Mouse (Mus musculus): ENCODE measurements around the gene Zdhhc5.
"Not testable (repeated sequence)": the region's sequence is repeated elsewhere in the genome, so short reads cannot be mapped to it uniquely, and the experiment has no call there.

Zdhhc5 gene

DNA sequence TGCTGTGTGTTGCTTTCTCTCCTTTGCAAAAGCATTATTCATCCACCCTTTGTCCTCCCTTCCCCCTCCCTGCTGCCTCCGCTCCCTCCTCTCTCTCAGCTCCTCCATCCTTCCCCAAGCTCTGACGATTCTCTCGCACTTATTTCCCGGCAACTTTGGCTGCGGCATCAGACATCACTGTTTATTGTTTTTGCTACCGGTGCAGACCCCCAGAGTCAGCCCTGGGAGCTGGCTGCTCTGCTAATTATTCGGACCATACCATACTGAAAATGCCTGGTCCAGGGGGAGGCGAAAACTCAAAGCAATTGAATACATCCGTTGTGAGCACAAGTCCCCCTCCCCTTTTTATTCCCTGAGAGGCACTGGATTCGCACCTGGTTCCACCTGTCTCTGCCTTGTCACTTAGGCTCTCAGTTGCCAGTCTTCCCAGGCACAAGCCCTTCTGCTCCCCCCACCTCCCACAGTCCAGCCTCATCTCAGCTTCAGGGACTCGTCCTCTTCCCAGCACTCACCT lies 19.4 kb upstream of the Zdhhc5 start:
- DNase-seq, result no peak

DNA sequence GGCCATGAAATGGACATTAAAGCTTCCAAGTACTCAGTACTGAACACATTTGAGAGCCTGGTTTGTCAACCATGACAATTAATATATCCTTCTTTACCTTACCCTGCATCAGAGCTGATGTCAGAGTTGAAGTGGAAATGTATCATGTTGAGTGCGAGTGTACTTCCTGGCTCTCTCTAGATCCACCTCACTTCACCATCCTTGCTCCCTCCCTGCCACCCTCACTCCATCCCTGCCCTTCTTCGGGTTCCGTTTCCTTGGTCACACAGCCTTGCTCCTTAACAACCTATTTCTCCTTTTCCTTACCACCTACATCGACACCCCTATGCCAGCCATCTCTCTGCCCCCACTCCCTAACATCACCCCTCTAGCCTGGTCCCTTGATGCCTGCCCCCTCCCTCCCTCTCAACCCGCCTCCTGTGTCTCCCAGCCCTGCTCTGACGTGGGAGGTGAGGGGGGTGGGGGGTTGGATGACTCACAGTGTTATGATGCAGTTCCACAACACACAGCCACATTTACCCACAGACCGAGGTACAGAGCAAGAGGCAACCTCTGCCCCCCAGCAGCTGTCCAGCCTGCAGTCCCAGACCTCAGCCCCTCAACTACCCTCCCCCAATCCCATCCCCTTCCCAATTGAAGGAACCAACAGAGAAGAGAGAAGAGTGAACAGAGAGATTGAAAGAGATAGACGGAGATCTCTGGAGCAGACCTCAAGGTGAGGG lies 18.8 kb upstream of the Zdhhc5 start, which contains the start of gene Ypel4:
TSS of gene Ypel4 (plus strand) at position 480 of the 722 bp plus-strand sequence.
- DNase-seq, result no peak

DNA sequence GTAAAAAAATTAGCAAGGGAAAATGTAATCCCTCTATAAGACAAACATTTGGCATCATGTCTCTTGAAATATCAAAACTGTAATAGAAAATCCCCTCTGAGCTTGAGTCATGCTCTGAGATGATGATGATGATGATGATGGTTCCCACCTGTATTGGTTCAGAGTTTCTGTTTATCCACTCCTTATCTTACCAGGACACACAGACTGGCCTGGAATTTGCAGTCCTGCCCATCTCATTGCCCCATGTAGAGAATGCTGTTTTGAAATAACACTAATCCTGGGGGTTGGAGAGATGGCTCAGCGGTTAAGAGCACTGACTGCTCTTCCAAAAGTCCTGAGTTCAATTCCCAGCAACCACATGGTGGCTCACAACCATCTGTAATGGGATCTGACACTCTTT lies 17.4 kb upstream of the Zdhhc5 start:
- no peak for DNase-seq

GRCm38 (mm10) chr2:84731206-84731605 lies 16.2 kb upstream of the Zdhhc5 start:
- DNase-seq, result no peak

GRCm38 (mm10) chr2:84728191-84728590 lies 13.2 kb upstream of the Zdhhc5 start:
- not testable (repeated sequence) for DNase-seq

GRCm38 (mm10) chr2:84727172-84727858 lies 12.3 kb upstream of the Zdhhc5 start, which contains the start of gene Clp1:
Gene Clp1 (minus strand): TSS chr2:84727350.
- peak; percentile 98 for DNase-seq

DNA sequence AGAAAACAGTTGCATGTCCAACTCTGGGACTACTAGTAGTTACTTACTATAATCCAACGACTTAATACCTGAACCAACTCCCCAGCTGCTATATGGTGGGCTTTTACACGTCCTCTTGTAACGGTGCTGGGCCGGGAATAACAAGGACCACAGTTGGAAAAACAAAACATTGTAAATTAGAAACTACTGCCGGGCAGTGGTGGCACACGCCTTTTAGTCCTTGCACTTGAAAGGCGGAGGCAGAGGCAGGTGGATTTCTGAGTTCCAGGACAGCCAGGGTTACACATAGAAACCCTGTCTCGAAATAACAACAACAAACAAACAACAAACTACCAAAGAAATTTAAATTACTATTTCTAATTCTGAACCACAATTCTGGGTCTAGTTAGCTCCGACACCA lies 11.7 kb upstream of the Zdhhc5 start:
- DNase-seq, result no peak

DNA sequence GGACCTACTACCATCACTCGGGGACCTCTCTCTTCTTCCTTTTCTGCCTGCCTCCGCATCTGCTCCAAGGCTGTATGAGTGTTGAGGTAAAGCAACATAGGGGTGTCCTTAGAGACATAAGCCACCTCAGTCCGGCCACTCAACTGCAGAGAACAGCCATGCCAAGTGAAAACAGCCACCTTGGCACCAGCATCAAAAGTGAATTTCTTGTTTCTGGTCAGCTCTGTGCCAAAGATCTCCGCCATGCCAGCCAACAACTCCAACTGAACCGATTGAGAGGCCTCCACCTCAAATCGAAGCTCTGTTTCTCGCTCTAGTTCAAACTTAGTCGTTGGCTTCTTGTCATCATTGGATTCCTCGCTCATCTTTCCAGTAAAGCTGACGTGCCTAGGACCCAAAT lies 10.8 kb upstream of the Zdhhc5 start:
- no peak for DNase-seq

GRCm38 (mm10) chr2:84723856-84724255 lies 8.9 kb upstream of the Zdhhc5 start:
- DNase-seq, result no peak

- no peak for DNase-seq
These were observed 6.2 kb upstream of the Zdhhc5 start for GRCm38 (mm10) chr2:84721182-84721581.

DNA sequence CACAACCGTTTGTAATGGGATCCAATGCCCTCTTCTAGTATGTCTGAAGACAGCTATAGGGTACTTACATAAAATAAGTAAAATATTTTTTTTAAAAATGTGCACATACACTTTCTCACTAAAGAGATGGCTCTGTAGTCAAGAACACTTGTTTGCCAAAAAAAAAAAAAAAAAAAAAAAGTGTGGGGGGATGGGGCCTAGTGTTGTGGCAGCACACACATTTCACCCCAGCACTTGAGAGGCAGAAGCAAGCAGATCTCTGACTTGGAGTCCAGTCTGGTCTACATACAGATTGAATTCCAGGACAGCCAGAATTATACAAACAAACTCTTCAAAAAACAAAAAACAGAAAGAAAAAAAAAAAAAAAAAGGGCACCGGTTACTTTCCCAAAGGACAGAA lies 5.7 kb upstream of the Zdhhc5 start:
- DNase-seq, result no peak

GRCm38 (mm10) chr2:84717357-84717756 lies 2.4 kb upstream of the Zdhhc5 start:
- no peak for DNase-seq

DNA sequence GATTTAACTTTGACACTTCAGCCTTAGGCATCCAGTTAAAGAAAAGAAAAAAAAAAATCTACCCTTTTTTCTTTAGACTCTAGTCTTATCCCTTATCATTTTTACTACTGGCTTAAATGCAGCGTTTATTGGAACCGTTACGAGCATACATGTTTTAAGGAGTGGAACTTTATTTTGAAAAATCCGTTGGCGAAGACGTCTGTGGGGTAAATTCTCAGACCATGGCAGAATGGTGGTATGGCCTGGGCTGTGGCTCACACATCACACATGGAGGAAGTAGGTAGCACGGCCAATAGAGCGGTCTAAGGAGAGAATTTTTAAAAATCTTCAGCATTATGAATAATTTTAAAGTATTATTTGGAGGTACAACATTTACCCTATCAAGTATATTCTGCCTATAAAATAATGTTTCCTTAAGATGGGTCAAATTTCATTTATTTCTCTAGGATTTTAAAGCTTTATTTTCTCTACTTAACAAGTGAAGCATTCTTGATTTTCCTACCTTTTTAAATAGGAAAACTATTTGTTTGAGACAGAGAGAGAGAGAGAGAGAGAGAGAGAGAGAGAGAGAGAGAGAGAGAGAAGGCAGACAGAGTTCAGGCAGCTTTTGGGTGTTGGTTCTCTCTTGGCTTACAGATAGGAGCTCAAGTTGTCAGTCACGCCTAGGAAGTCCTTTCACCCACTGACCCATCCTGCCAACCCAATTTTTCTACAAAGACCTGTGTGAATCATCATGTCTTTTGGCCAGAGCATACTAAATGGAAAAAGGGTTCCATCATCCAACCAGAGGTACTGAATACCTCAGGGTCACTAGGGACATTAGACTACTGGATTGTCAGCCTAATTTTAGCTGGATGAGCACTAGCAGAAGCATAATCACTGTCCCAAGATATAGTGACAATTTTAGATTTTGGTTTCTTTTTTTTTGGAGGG lies 1.7 kb upstream of the Zdhhc5 start:
- DNase-seq, result no peak

DNA sequence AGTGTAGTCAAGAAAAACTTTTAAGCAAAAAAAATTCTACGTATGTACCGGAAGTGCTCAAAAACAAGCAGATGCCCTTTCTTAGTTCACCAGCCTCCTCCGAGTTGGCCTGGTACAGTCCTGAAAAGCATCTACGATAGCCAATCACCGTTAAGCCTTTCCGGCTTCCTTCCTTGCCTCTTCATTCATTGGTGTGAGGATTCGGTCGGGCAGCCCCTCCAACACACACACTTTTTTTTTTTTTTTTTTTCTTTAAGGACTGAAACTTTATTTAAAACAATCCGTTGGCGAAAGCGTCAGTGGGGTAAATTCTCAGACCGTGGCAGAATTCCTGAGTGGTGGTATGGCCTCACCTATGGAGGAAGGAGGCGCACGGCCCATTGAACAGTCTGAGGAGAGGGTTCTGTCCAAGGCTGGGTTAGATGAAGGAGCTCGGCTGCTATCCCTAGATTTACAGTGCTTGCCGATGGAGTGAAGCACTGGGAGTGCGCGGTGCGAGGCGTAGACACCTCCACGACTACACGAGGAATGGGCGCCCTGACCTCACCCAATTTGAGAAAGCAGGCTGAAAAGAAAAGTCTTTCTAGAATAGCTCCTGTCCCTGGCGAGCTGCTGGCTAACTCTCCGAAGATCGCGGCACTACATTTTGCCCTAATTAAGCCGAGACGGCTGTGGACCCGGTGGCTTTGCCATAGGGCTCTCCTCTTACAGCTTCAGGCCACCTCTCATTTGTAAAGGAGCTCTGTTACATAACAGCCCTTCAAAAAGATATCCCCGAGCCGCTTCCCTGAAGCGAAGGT lies 782 bp upstream of the Zdhhc5 start:
- peak; percentile 96 for DNase-seq

DNA sequence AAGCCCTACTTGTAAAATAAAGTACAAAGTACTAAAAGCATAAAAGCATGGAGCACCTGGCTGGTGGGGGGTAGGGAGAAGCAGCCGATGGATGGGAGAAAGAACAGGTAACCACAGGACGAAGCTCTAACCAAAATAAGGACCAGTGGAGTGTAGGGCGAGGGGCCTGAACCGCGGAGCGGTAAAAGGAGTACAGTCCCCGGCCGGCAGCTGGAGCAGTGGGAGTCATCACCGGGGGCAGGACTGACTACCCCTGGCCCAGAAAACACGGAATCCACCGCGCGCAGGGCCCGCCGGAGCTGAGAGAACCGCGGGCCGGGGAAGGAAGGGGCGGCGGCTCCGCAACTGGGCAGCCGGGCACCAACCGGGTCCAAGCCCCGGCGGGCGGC lies 564 bp downstream of the Zdhhc5 start:
- no peak for DNase-seq

GRCm38 (mm10) chr2:84711898-84712297 lies 3.1 kb downstream of the Zdhhc5 start:
- DNase-seq, result no peak

- no peak for DNase-seq
These were observed 7.5 kb downstream of the Zdhhc5 start for GRCm38 (mm10) chr2:84707523-84707922.

DNA sequence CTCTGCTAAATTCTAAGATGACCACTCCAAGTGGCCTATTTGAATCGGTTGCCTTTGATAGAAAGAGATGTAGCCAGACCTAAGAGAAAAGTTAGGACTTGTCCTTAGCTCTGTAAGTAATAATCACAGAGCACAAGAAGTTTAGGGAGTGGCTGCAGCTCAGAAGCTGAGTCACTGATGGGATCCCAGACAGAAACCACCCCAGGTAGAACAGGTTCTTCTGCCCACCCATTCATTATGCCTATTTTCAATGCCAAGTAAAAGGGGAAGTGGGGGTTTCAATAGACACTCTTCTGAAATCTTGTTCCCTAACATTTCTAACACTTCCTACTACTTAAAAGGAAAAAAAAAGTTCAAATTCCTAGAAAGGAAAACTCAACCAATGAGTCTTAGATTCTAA lies 9.7 kb downstream of the Zdhhc5 start:
- DNase-seq, result no peak

DNA sequence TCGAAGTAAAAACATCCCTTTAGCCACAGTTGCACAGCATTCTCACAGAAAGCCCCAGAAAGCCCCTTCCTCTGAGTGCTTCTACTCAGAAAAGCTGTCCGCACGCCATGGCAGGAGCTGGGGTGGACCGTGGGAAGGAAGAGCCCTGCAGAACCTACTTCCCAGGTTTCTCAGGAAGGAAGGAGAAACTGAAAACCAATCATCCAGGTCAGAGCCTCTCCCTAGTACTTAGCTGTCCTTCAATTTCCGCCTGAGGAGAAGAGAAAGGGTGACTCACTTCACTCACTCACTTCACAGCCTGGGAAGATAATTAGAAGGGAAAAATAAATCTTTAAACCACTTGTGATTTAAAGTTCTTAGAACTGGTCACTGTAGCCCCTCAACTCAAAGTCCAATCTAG lies 10.7 kb downstream of the Zdhhc5 start:
- no peak for DNase-seq

DNA sequence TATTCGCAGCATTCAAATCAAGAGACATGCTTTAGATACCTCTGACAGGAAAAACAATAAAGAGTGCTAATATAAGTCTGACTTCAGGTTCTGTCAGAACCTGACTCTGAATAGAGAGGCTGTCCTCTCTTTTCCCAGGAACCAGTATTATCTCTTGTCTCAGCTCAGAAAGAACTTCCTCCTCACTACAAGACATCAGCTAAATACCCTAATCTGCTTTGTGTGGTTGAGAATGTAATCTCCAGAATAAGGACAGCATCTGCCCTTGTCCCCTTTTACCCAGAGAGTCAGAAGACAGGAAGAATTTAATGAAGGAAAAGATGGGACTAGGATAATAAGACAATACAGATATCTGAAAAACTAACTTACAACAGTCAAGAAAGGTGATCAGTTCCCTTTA lies 11.5 kb downstream of the Zdhhc5 start:
- DNase-seq, result no peak

DNA sequence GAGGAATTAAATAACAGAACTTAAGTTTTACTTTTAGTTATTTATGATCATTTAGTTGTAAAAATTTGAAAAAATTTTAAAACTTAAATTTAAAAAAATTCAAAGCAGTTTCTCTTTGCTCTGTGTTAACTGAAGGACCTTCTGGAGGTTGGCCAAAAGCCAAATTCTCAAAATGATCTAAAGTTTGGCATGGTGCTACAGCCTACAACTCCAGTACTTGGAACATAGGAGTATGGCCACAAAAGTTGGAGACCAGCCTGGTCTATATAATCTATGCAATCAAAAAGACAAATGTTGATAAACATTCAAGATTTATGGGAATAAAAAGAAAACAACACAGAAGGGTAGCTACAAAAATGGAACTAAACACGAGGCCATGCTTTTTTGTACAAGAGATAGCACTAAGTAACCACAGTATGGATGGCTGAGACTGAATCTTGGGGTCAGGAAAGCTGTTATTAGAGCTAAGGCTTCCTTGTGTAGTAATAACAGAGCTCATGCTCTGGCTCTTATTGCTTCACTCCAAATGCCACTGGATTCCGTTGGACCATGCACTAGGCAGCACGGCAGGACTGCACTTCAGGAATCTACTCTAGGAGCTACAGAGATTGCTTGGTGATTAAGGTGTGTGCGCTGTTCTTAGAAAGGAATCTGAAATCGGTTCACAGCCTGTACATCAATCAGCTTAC lies 19.8 kb downstream of the Zdhhc5 start:
- no peak for DNase-seq

- DNase-seq, result no peak
These were observed 24.9 kb downstream of the Zdhhc5 start for GRCm38 (mm10) chr2:84690050-84690449.
